Mouse (Mus musculus) neural tube, embryonic 13.5 days (tissue): Measurements from ENCODE around the gene Zan. TPM values are rescaled to one million over a fixed set of nuclear protein-coding genes. Genes with fewer than 3 reads are reported as not detected.
A peak's percentile ranks its signal among the peaks of the same experiment; 100 is the strongest.

Source experiments
- ATAC-seq: fragments of 200-750 bp; cut with Nextera tagmentation; 2 replicates; pipeline ENCODE4 v1.8.0; 2017; ENCODE audit warnings: low read depth, mild to moderate bottlenecking, moderate TSS enrichment, moderate library complexity
- H3K27ac ChIP-seq: fragments of 300-500 bp; sonication (generic); replicated peaks from 2 replicates; pipeline ENCODE4 v1.5.1; 2015; ENCODE audit warnings: moderate library complexity, mild to moderate bottlenecking, inconsistent platforms
- H3K27me3 ChIP-seq: fragments of 300-500 bp; sonication (generic); 2 replicates; pipeline ENCODE4 v1.6.1; 2015; ENCODE audit warnings: mild to moderate bottlenecking, inconsistent platforms
- H3K36me3 ChIP-seq: fragments of 300-500 bp; sonication (generic); 2 replicates; pipeline ENCODE4 v1.6.1; 2015; ENCODE audit warnings: mild to moderate bottlenecking, inconsistent platforms
- H3K4me1 ChIP-seq: fragments of 300-500 bp; sonication (generic); replicated peaks from 2 replicates; pipeline ENCODE4 v1.6.1; 2015; ENCODE audit warnings: inconsistent platforms
- H3K4me2 ChIP-seq: fragments of 300-500 bp; sonication (generic); 2 replicates; pipeline ENCODE4 v1.6.1; 2015; ENCODE audit warnings: inconsistent platforms, mild to moderate bottlenecking, moderate library complexity
- H3K4me3 ChIP-seq: fragments of 300-500 bp; sonication (generic); 2 replicates; pipeline ENCODE4 v1.5.1; 2015; ENCODE audit warnings: mild to moderate bottlenecking, inconsistent platforms
- H3K9ac ChIP-seq: fragments of 300-500 bp; sonication (generic); 2 replicates; pipeline ENCODE4 v1.6.1; 2015; ENCODE audit warnings: moderate library complexity, mild to moderate bottlenecking, inconsistent platforms
- H3K9me3 ChIP-seq: fragments of 300-500 bp; sonication (generic); 2 replicates; pipeline ENCODE4 v1.6.1; 2016; ENCODE audit warnings: inconsistent platforms
- WGBS: fragments of 180-500 bp; shearing (Covaris S2); methylation state at CpG from one replicate; pipeline ENCODE4 v1.1.7; 2015; 5-methylcytosine and 5-hydroxymethylcytosine counted together
- polyA plus RNA-seq: library from polyadenylated mRNA; unstranded; fragments of >200 nt; fragmentation: Nextera tagmentation; extraction: Ambion mirVana; gene quantifications from 2 replicates; pipeline ENCODE4 v1.2.1, GENCODE M21; 2015

Zan gene
- polyA plus RNA-seq, 1 experiment from 2014 or later = 0.08 TPM

DNA sequence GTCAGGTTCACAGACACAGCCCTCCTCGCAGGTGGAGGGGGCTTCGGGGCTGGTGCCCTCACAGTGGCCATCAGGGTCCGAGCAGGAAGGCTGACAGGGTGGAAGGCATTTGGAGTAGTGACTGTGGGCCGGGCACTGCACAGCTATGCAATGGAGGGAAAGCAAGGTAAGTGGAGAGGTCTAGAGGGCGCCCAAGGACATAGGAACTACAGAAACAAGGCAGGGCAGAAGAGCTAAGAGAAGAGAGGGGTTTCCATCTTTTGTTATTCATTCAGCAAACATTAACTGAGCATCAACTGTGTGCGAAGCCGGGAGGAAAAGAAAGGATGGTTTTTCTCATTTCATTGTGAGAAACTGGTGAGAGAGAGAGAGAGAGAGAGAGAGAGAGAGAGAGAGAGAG, 82.4 kb downstream of the Zan start:
- H3K4me3 ChIP-seq = no peak overlapping the region
- 45% methylated on average over 7 of the region's 7 CpGs for WGBS

DNA sequence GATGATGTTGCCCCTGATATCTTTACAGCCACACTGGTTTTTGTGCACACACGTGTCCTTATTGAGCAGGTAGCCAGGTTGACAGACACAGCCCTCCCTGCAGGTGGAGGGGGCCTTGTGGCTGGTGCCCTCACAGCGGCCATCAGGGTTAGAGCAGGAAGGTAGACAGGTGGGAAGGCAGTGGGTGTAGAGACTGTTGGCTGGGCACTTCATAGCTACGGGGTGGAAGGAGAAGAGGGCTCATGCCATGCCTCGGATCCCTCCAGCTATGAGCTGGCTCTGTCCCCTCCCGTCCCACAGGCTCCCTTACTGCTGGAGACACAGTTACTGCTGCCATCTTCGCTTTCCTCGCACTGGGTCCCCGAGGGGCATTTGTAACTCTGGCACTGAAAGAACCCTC, 85.2 kb downstream of the Zan start:
- Histone ChIP-seq H3K36me3 (no peaks in the 10 kb centered on the region), H3K27me3 (no peaks in the 10 kb centered on the region), H3K9ac (no peak overlapping the region), H3K9me3 (no peaks in the 10 kb centered on the region), H3K4me1 (no peaks in the 10 kb centered on the region), H3K27ac (no peak overlapping the region), H3K4me2 (no peak overlapping the region), H3K4me3 (no peak overlapping the region)
- no peak for ATAC-seq
- WGBS = 85% methylated on average over 8 of the region's 8 CpGs

More for the DNA sequence above, 82.4 kb downstream of the Zan start:
- no peak for ATAC-seq
- H3K9ac ChIP-seq = no peak overlapping the region
- H3K27me3 ChIP-seq = no peaks in the 10 kb centered on the region
- H3K27ac ChIP-seq = no peak overlapping the region
- no peak overlapping the region for H3K4me2 ChIP-seq
- no peaks in the 10 kb centered on the region for H3K36me3 ChIP-seq
- no peaks in the 10 kb centered on the region for H3K9me3 ChIP-seq
- no peaks in the 10 kb centered on the region for H3K4me1 ChIP-seq

DNA sequence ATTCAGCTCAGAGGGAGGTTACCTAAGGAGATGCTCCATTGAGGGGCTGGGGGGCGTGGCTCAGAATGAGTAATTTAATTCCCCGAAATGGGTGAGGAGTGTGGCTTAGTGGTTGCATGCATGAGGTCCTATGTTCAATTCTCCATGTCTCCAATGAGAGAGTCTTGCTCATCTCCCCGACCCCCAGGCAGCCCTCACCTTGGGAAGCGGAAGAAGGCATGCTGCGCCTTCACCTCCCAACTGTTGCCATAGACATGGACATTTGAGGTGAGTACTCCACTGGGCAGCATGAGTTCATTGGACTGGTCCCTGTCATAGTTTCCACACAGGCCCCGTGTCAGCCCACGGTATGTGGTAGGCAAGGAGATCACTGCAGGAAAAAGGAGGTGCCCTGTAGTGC, 90.2 kb downstream of the Zan start:
- no peak for ATAC-seq
- H3K9ac ChIP-seq = no peak overlapping the region
- no peaks in the 10 kb centered on the region for H3K4me1 ChIP-seq
- no peaks in the 10 kb centered on the region for H3K36me3 ChIP-seq
- 91% methylated on average over 7 of the region's 7 CpGs for WGBS
- H3K27me3 ChIP-seq = no peaks in the 10 kb centered on the region
- no peaks in the 10 kb centered on the region for H3K9me3 ChIP-seq
- H3K4me2 ChIP-seq = no peak overlapping the region
- H3K4me3 ChIP-seq = no peak overlapping the region
- no peak overlapping the region for H3K27ac ChIP-seq

DNA sequence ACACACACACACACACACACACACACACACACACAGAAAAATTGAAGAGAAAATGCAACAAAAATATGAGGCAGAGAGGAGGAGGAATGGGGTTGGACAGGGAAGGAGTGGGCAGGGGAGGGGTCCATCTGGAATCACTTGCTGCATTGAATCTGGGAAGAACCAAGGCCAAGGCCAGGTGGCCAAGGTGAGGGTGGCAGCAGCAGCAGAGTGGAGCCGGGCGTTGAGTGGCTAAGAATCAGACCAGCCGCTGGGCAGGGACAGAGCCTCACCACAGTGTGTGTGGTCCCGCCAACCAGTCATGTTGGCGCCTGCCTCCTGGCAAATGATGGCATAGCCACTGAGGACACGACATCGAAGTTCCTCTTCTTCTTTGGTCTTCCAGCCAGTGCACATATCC, 93.4 kb downstream of the Zan start:
- Histone ChIP-seq H3K36me3 (no peaks in the 10 kb centered on the region), H3K9me3 (no peaks in the 10 kb centered on the region), H3K4me3 (no peak overlapping the region), H3K4me1 (no peaks in the 10 kb centered on the region), H3K27me3 (no peaks in the 10 kb centered on the region), H3K27ac (no peak overlapping the region), H3K4me2 (no peak overlapping the region), H3K9ac (no peak overlapping the region)
- WGBS = 92% methylated on average over 7 of the region's 7 CpGs
- ATAC-seq = no peak

DNA sequence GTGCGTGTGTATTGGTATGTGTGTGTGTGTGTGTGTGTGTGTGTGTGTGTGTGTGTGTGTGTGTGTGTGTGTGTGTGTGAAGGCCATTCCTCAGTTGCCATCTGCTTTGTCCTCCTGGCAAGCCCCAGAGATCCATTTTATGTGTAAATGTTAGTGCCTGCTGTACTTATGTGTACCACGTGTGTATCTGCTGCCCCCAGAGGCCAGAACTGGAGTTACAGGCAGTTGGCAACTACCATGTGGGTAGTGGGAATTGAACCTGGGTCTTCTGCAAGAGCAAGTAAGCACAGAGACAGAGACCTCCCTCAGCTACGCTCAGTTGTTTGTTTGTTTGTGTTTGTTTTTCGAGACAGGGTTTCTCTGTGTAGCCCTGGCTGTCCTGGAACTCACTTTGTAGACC, 95.7 kb downstream of the Zan start:
- Histone ChIP-seq H3K27ac (no peak overlapping the region), H3K9me3 (no peaks in the 10 kb centered on the region), H3K9ac (no peak overlapping the region), H3K4me3 (no peak overlapping the region), H3K4me1 (peaks cover 12% of the 10 kb centered on the region), H3K27me3 (no peaks in the 10 kb centered on the region), H3K4me2 (no peak overlapping the region), H3K36me3 (no peaks in the 10 kb centered on the region)
- ATAC-seq = no peak
- 50% methylated on average over 4 of the region's 4 CpGs for WGBS

DNA sequence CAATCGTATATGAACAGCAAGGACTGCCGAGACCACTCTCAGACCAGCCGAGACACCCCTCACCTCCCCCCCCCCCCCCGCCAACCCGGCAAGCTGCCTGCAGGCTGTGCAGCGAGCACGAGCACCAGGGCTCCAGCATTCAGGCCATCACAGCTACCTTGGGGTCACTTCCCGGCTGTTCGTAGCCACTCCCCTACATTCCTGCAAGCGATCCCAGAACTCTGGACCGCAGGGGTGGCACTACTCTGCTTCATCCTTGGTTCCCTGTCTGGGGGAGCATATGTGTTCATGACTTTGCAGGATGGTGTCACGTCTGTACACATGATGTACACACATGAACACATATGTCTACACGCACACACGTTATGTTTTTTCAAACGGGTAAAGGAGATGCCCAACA, 99.3 kb downstream of the Zan start:
- Histone ChIP-seq H3K4me3 (no peak overlapping the region), H3K4me2 (0 out of 2 replicates have a peak overlapping the region, but pooled peaks have one; percentile 20), H3K9me3 (no peaks in the 10 kb centered on the region), H3K4me1 (peaks cover 16% of the 10 kb centered on the region), H3K27ac (no peak overlapping the region), H3K36me3 (peaks cover 13% of the 10 kb centered on the region), H3K27me3 (no peaks in the 10 kb centered on the region), H3K9ac (no peak overlapping the region; the same call in 1 of the 2 replicates)
- WGBS = 32% methylated on average over 11 of the region's 15 CpGs
- ATAC-seq = no peak

DNA sequence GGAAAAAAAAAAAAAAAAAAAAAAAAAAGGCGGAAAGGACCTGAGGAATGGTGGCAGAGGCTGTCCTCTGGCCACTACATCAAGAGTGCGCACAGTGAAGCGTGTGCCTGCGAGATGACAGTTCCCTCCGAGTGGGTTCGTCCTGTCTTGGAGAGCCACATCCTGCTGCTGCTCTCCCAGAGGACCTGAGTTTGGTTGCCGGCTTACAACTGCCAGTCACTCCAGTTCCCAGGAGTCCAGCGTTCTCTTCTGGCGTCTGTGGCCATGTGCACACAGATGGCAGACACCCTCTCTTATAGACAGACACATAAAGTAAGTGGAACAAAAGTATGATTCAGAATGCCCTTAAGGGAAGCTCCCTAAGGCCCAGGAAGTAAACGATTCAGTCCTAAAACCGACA, 99.7 kb downstream of the Zan start:
- Histone ChIP-seq H3K27ac (no peak overlapping the region), H3K9ac (no peak overlapping the region), H3K36me3 (peaks cover 17% of the 10 kb centered on the region), H3K4me1 (peaks cover 16% of the 10 kb centered on the region), H3K4me2 (0 out of 2 replicates have a peak overlapping the region, but pooled peaks have one; percentile 20), H3K9me3 (no peaks in the 10 kb centered on the region), H3K27me3 (no peaks in the 10 kb centered on the region), H3K4me3 (no peak overlapping the region)
- 39% methylated on average over 11 of the region's 11 CpGs for WGBS
- no peak for ATAC-seq

DNA sequence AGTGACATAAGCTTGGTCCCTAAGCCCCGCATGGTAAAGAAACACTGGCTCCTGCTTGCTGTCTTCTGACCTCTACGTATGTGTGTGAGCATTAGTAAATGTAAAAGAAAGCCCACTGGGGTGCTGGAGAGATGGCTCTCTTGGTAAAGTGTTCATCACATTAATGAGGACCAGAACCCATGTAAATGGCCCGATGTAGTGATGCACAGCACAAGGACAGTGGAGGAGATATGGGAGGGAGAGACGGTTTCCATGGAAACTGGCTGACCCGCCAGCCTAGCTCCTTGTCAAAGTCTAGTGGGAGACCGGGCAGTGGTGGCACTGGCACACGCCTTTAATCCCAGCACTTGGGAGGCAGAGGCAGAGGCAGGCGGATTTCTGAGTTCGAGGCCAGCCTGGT, 100.1 kb downstream of the Zan start:
- 42% methylated on average over 9 of the region's 9 CpGs for WGBS
- Histone ChIP-seq H3K4me1 (peaks cover 16% of the 10 kb centered on the region), H3K4me3 (no peak overlapping the region), H3K9ac (no peak overlapping the region), H3K27me3 (no peaks in the 10 kb centered on the region), H3K9me3 (no peaks in the 10 kb centered on the region), H3K36me3 (peaks cover 21% of the 10 kb centered on the region), H3K27ac (no peak overlapping the region), H3K4me2 (no peak overlapping the region)
- ATAC-seq = peak; percentile 30; the same call in 1 of the 2 replicates

DNA sequence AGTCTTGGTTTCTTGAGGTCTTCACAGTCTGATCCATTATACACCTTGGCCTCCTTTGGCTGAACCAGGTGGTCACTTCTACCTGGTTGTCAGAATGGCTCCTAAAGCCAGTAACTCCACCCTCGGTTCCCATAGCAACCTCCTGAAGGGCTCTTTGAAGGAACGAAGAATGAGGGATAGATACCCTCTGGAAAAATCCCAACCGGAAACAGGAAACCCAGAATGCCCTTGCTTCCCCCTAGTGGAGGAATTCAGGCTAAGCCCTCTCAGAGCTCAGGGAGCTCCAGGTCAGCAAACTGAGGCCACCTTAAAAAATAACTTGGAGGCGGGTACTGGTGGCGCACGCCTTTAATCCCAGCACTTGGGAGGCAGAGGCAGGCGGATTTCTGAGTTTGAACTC, 100.7 kb downstream of the Zan start:
- no peaks in the 10 kb centered on the region for H3K9me3 ChIP-seq
- no peak overlapping the region for H3K9ac ChIP-seq
- no peak overlapping the region for H3K4me3 ChIP-seq
- no peak overlapping the region for H3K27ac ChIP-seq
- peaks cover 27% of the 10 kb centered on the region for H3K36me3 ChIP-seq
- ATAC-seq = 0 out of 2 replicates have a peak, but pooled peaks have one; percentile 5
- H3K27me3 ChIP-seq = no peaks in the 10 kb centered on the region
- no peak overlapping the region for H3K4me2 ChIP-seq
- peaks cover 16% of the 10 kb centered on the region for H3K4me1 ChIP-seq
- 42% methylated on average over 7 of the region's 7 CpGs for WGBS

DNA sequence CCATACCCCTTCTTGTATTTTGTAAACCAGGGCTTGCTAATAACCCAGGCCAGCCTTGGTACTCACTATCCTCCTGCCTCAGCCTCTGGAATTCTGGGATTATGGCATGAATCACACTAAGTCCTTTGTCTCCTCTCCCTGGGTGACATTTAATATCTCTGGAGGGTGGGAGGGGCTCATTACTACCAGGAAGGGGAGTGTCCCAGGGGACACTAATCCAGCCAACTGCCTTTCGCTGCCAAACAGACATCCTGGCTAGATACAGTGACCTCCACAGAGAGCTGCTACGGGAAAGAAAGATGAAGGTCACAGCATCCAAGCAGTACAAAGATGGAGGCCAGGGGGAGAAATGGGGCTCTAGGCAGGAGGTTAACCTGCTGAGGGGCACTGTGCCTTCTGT, 101.2 kb downstream of the Zan start:
- Histone ChIP-seq H3K9me3 (no peaks in the 10 kb centered on the region), H3K27ac (no peak overlapping the region), H3K4me1 (peaks cover 16% of the 10 kb centered on the region), H3K27me3 (no peaks in the 10 kb centered on the region), H3K36me3 (peaks cover 32% of the 10 kb centered on the region), H3K9ac (no peak overlapping the region), H3K4me2 (no peak overlapping the region), H3K4me3 (no peak overlapping the region)
- WGBS = 51% methylated on average over 2 of the region's 2 CpGs
- no peak for ATAC-seq

DNA sequence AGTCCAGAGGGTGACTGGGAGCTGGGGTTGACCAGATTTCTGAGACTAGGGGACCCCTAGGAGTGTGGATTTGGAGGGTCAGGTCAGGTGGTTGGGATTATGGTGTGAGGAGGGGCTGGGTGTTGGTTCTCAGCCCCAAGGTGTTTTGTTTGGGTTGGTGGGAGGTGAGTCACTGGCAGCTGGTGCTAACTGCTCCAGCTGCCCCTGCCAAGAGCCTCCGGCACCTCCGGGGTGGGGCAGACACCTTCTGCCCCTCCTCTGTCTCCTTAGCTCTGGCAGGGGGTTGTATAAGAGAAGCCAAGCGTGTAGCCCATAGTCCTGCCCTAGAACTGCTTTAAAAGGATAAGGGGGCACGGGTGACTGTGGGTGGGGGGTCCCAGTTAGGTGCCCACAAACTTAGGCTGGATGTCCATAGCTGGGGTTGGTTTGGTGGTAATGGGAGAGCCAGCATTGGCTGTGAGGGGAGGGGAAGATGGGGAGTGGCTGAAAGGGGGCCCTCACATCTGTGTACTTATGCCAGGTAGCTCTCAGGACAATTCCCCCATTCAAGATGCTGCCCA, 102.3 kb downstream of the Zan start:
- H3K27me3 ChIP-seq = no peaks in the 10 kb centered on the region
- H3K9me3 ChIP-seq = no peaks in the 10 kb centered on the region
- ATAC-seq = no peak
- H3K4me1 ChIP-seq = peaks cover 16% of the 10 kb centered on the region
- H3K4me2 ChIP-seq = no peak overlapping the region
- no peak overlapping the region for H3K9ac ChIP-seq
- no peak overlapping the region for H3K4me3 ChIP-seq
- 93% methylated on average over 4 of the region's 4 CpGs for WGBS
- H3K36me3 ChIP-seq = peaks cover 40% of the 10 kb centered on the region
- H3K27ac ChIP-seq = no peak overlapping the region

DNA sequence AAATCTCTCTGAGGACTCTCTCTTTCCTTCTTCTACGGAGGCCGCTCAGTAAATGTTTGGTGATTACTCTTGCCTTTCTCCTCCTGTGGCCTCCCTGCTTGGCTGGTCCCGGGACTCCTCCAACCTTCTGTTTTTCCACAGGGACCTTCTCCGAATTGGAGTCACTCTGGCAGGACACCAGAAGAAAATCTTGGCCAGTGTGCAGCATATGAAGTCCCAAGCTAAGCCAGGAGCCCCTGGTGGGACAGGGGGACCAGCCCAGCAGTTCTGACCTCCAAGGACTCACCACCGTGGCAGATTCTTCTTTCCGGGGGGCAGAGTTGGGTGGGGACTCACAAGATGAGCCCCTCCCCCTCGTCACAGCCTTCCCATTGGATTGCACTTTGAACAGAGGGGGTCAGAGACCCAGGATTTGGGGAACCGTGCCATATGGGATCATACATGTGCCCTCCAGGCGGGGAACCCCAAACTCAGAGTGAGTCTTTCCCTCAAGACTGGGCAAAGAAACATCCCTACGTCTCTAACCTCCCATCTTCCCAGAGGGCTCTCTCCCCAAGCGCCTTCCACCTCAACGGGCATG, 103.4 kb downstream of the Zan start:
- Histone ChIP-seq H3K36me3 (peaks cover 44% of the 10 kb centered on the region), H3K9ac (no peak overlapping the region), H3K4me2 (no peak overlapping the region), H3K9me3 (no peaks in the 10 kb centered on the region), H3K4me3 (no peak overlapping the region), H3K4me1 (peaks cover 16% of the 10 kb centered on the region), H3K27me3 (no peaks in the 10 kb centered on the region), H3K27ac (no peak overlapping the region)
- ATAC-seq = no peak
- WGBS = 83% methylated on average over 12 of the region's 12 CpGs

DNA sequence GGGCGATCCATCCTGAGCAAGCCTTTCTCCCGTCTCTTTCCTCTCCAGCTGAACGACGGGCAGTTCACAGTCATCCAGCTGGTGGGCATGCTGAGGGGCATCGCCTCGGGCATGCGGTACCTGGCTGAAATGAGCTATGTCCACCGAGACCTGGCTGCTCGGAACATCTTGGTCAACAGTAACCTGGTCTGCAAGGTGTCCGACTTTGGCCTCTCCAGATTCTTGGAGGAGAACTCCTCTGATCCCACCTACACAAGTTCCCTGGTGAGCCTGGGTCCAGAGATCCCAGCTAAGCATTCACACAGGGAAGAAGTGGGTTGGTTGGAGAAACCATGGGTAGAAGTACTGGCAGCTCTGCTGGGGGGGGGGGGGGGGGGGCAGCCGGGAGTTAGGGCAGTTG, 107.2 kb downstream of the Zan start:
- no peaks in the 10 kb centered on the region for H3K9me3 ChIP-seq
- ATAC-seq = no peak
- no peak overlapping the region for H3K27ac ChIP-seq
- H3K27me3 ChIP-seq = no peaks in the 10 kb centered on the region
- no peak overlapping the region for H3K9ac ChIP-seq
- no peak overlapping the region for H3K4me3 ChIP-seq
- peaks cover 78% of the 10 kb centered on the region for H3K36me3 ChIP-seq
- H3K4me2 ChIP-seq = no peak overlapping the region
- H3K4me1 ChIP-seq = no peaks in the 10 kb centered on the region
- WGBS = 93% methylated on average over 11 of the region's 11 CpGs
